Mouse (Mus musculus) MEL (cell line): ENCODE measurements around the gene Nras. TPM values are rescaled to one million over a fixed set of nuclear protein-coding genes. Genes with fewer than 3 reads are reported as not detected.

ENCODE experiments used
- DNase-seq: peaks from one replicate; pipeline ENCODE4 v3.0.0; 2011; ENCODE audit warnings: low read depth, low spot score
- H3K27ac ChIP-seq: 2 replicates; pipeline ENCODE4 v1.5.1; 2012; ENCODE audit warnings: low read depth, mild to moderate bottlenecking, control low read depth, low read length, moderate library complexity; ENCODE audit not compliant: control insufficient read depth
- H3K27me3 ChIP-seq, 2 experiments: fragments of 150-350 bp in 1 of 2; sonication (generic) in 1 of 2; 2 replicates each; pipeline ENCODE4 v1.6.1; 2012; ENCODE audit warnings: low read length in 2 of 2, mild to moderate bottlenecking in 2 of 2, improper control_type of control experiment in 1 of 2, moderate library complexity in 1 of 2; ENCODE audit not compliant: insufficient read depth in 2 of 2, control insufficient read depth in 1 of 2
- H3K36me3 ChIP-seq, 2 experiments: 2 replicates each; pipeline ENCODE4 v1.6.1; 2012 to 2014; ENCODE audit warnings: low read length in 2 of 2, improper control_type of control experiment in 1 of 2, inconsistent platforms in 1 of 2, mild to moderate bottlenecking in 1 of 2; ENCODE audit not compliant: insufficient read depth in 2 of 2, control insufficient read depth in 1 of 2
- H3K4me1 ChIP-seq, 2 experiments: fragments of 150-350 bp in 1 of 2; sonication (generic) in 1 of 2; 2 replicates each; pipeline ENCODE4 v1.6.1; 2012; ENCODE audit warnings: low read length in 2 of 2, improper control_type of control experiment in 1 of 2, mild to moderate bottlenecking in 1 of 2; ENCODE audit not compliant: insufficient read depth in 2 of 2, control insufficient read depth in 1 of 2
- H3K4me3 ChIP-seq, 2 experiments: fragments of 150-350 bp in 1 of 2; sonication (generic) in 1 of 2; 2 replicates each; pipeline ENCODE4 v1.5.1; 2012; ENCODE audit warnings: low read depth in 2 of 2, low read length in 2 of 2, mild to moderate bottlenecking in 2 of 2, moderate library complexity in 2 of 2, control low read depth in 1 of 2, improper control_type of control experiment in 1 of 2; ENCODE audit not compliant: control insufficient read depth in 1 of 2, insufficient read depth in 1 of 2
- H3K79me2 ChIP-seq: 2 replicates; pipeline ENCODE4 v1.6.1; 2012; ENCODE audit warnings: mild to moderate bottlenecking, low read length, moderate library complexity; ENCODE audit not compliant: control insufficient read depth, poor library complexity, insufficient read depth
- H3K9ac ChIP-seq: 2 replicates; pipeline ENCODE4 v1.6.1; 2012; ENCODE audit warnings: low read depth, mild to moderate bottlenecking, control low read depth, low read length, moderate library complexity; ENCODE audit not compliant: control insufficient read depth, poor library complexity, severe bottlenecking
- H3K9me3 ChIP-seq: fragments of 150-350 bp; sonication (generic); replicated peaks from 2 replicates; pipeline ENCODE4 v1.6.1; 2012; ENCODE audit warnings: mild to moderate bottlenecking, low read length, improper control_type of control experiment, moderate library complexity; ENCODE audit not compliant: insufficient read depth
- BHLHE40 ChIP-seq: IDR thresholded peaks from 2 replicates; pipeline ENCODE4 v1.6.1; 2012; ENCODE audit warnings: low read depth, mild to moderate bottlenecking, inconsistent platforms, low read length, improper control_type of control experiment, borderline replicate concordance
- CHD1 ChIP-seq: IDR thresholded peaks from 2 replicates; pipeline ENCODE4 v1.6.1; 2012; ENCODE audit warnings: low read depth, mild to moderate bottlenecking, inconsistent platforms, low read length, improper control_type of control experiment
- CTCF ChIP-seq, 3 experiments: IDR thresholded peaks in 2 of 3; conservative IDR thresholded peaks in 1 of 3; 2 replicates each; pipeline ENCODE4 v1.5.1; 2011 to 2012; ENCODE audit warnings: low read length in 3 of 3, low read depth in 2 of 3, mild to moderate bottlenecking in 2 of 3, improper control_type of control experiment in 1 of 3, inconsistent platforms in 1 of 3, mixed read lengths in 1 of 3, moderate library complexity in 1 of 3; ENCODE audit not compliant: control insufficient read depth in 1 of 3, insufficient read depth in 1 of 3, poor library complexity in 1 of 3, severe bottlenecking in 1 of 3
- E2F4 ChIP-seq: IDR thresholded peaks from 2 replicates; pipeline ENCODE4 v1.6.1; 2011; ENCODE audit warnings: low read depth, low read length, improper control_type of control experiment, borderline replicate concordance
- ETS1 ChIP-seq: IDR thresholded peaks from 2 replicates; pipeline ENCODE4 v1.6.1; 2012; ENCODE audit warnings: low read depth, mild to moderate bottlenecking, inconsistent platforms, low read length, improper control_type of control experiment, moderate library complexity
- GABPA ChIP-seq: IDR thresholded peaks from 2 replicates; pipeline ENCODE4 v1.6.1; 2012; ENCODE audit warnings: low read depth, mild to moderate bottlenecking, inconsistent platforms, low read length, improper control_type of control experiment, moderate library complexity
- HCFC1 ChIP-seq: IDR thresholded peaks from 2 replicates; pipeline ENCODE4 v1.6.1; 2012; ENCODE audit warnings: low read depth, mild to moderate bottlenecking, inconsistent platforms, low read length, improper control_type of control experiment, moderate library complexity
- KAT2A ChIP-seq: conservative IDR thresholded peaks from 2 replicates; pipeline ENCODE4 v1.6.1; 2012; ENCODE audit warnings: low read depth, low read length, improper control_type of control experiment, inconsistent platforms
- MAX ChIP-seq: IDR thresholded peaks from 2 replicates; pipeline ENCODE4 v1.6.1; 2011; ENCODE audit warnings: low read length, improper control_type of control experiment
- MEF2A ChIP-seq: IDR thresholded peaks from 2 replicates; pipeline ENCODE4 v1.6.1; 2014; ENCODE audit warnings: low read depth, mild to moderate bottlenecking, inconsistent platforms, low read length, improper control_type of control experiment; ENCODE audit not compliant: poor library complexity, insufficient replicate concordance, severe bottlenecking; ENCODE audit errors: extremely low read depth
- MYC ChIP-seq: IDR thresholded peaks from 2 replicates; pipeline ENCODE4 v1.6.1; 2011; ENCODE audit warnings: low read depth, mild to moderate bottlenecking, low read length, improper control_type of control experiment, moderate library complexity
- NELFE ChIP-seq: IDR thresholded peaks from 2 replicates; pipeline ENCODE4 v1.6.1; 2011; ENCODE audit warnings: low read depth, low read length, improper control_type of control experiment
- NRF1 ChIP-seq: IDR thresholded peaks from 2 replicates; pipeline ENCODE4 v1.6.1; 2014; ENCODE audit warnings: low read depth, mild to moderate bottlenecking, inconsistent platforms, low read length, improper control_type of control experiment, moderate library complexity; ENCODE audit not compliant: poor library complexity, insufficient read depth, severe bottlenecking
- POLR2AphosphoS2 ChIP-seq: IDR thresholded peaks from 2 replicates; pipeline ENCODE4 v1.6.1; 2011; ENCODE audit warnings: low read length, improper control_type of control experiment
- RAD21 ChIP-seq: IDR thresholded peaks from 2 replicates; pipeline ENCODE4 v1.6.1; 2011; ENCODE audit warnings: mild to moderate bottlenecking, low read depth, low read length, improper control_type of control experiment
- SIN3A ChIP-seq: IDR thresholded peaks from 2 replicates; pipeline ENCODE4 v1.6.1; 2012; ENCODE audit warnings: low read length, improper control_type of control experiment, inconsistent platforms
- SMC3 ChIP-seq: IDR thresholded peaks from 2 replicates; pipeline ENCODE4 v1.6.1; 2011; ENCODE audit warnings: low read depth, low read length, improper control_type of control experiment
- TAL1 ChIP-seq: IDR thresholded peaks from 2 replicates; pipeline ENCODE4 v1.6.1; 2012; ENCODE audit warnings: mild to moderate bottlenecking, inconsistent platforms, low read length, moderate library complexity, mixed read lengths
- TBP ChIP-seq: IDR thresholded peaks from 2 replicates; pipeline ENCODE4 v1.8.0; 2011; ENCODE audit warnings: low read depth, low read length, improper control_type of control experiment
- UBTF ChIP-seq: IDR thresholded peaks from 2 replicates; pipeline ENCODE4 v1.6.1; 2012; ENCODE audit warnings: low read depth, mild to moderate bottlenecking, inconsistent platforms, low read length, improper control_type of control experiment, moderate library complexity, borderline replicate concordance; ENCODE audit not compliant: insufficient read depth
- USF1 ChIP-seq: IDR thresholded peaks from 2 replicates; pipeline ENCODE4 v1.6.1; 2014; ENCODE audit warnings: low read depth, mild to moderate bottlenecking, inconsistent platforms, low read length, improper control_type of control experiment, moderate library complexity
- USF2 ChIP-seq, 2 experiments: IDR thresholded peaks; 2 replicates each; pipeline ENCODE4 v1.6.1; 2011 to 2012; ENCODE audit warnings: improper control_type of control experiment in 2 of 2, low read length in 2 of 2, borderline replicate concordance in 1 of 2, inconsistent platforms in 1 of 2, low read depth in 1 of 2, mild to moderate bottlenecking in 1 of 2; ENCODE audit not compliant: insufficient read depth in 1 of 2
- ZNF384 ChIP-seq: IDR thresholded peaks from 2 replicates; pipeline ENCODE4 v1.6.1; 2012; ENCODE audit warnings: low read depth, mild to moderate bottlenecking, inconsistent platforms, low read length, improper control_type of control experiment
- polyA plus RNA-seq, 2 experiments: library from polyadenylated mRNA; stranded (reverse) in 1 of 2; unstranded in 1 of 2; fragments of >175 nt in 1 of 2; fragments of >200 nt in 1 of 2; gene quantifications; 2 replicates each; pipeline versions ENCODE4 v1.2.1 to v1.2.4; 2012; ENCODE audit warnings: low replicate concordance in 2 of 2, low read depth in 1 of 2; ENCODE audit not compliant: insufficient read length in 2 of 2, insufficient read depth in 1 of 2, missing spikeins in 1 of 2
- total RNA-seq: library from RNA; depleted of rRNA; stranded (reverse); fragments of 300-350 nt; gene quantifications from 2 replicates; pipeline ENCODE4 v1.2.3, GENCODE M21; 2012

Gene Nras
- total and polyA plus RNA-seq, 3 experiments = 92.0 to 193 (median 95.3) TPM

DNA sequence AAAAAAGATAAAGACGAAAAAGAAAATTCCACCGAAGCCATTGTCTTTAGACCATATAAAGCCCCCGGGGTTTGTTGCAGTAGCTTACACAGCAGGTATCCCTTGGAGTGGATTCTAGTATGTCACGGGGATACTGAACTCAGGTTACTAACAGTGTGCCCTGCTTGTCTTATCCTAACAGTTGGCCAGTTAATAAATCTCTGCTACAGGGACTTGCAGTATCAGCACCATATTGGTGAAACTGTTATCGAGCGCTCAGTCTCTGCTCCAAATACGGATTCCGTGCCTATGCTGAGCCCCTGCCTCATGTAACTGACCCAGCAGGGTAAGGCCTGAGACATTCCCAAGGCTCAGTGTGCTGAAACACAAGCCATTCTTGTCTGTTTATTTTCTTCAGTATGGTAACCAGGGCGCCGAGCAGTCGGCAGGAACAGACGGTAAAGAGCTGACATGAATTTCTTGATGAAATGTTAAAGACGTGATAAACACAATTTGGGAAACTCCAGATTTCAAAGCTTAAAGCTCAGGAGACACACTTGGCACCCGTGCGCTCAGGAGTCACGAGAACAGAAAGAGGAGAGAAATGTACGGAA, 23.9 kb downstream of the Nras start:
- Histone ChIP-seq H3K27me3 (peaks cover 4 to 7% of the 10 kb centered on the region in 2 experiments; a peak in 2 of 4 replicates), H3K79me2 (no peaks in the 10 kb centered on the region), H3K4me3 (no peak overlapping the region), H3K4me1 (no peaks in the 10 kb centered on the region), H3K9me3 (no peaks in the 10 kb centered on the region), H3K9ac (no peak overlapping the region), H3K27ac (no peak overlapping the region), H3K36me3 (no peaks in the 10 kb centered on the region)
- no peak for DNase-seq
- TF ChIP-seq USF1 (no peak), NRF1 (no peak), MEF2A (no peak), USF2 (IDR thresholded peaks at IDR 0.05; ENCODE audit: borderline replicate concordance in 1 of 2, insufficient read depth in 1 of 2, low read depth in 1 of 2, low read length in 2 of 2) (no peak), CTCF (IDR thresholded peaks at IDR 0.05 in 2 of 3, conservative IDR thresholded peaks at IDR 0.05 in 1 of 3; ENCODE audit: control insufficient read depth in 1 of 3, insufficient read depth in 1 of 3, low read depth in 2 of 3, low read length in 3 of 3, poor library complexity in 1 of 3, severe bottlenecking in 1 of 3) (no peak), BHLHE40 (no peak), NELFE (no peak), SIN3A (no peak), TBP (no peak), CHD1 (no peak), ZNF384 (no peak), MAX (no peak), POLR2AphosphoS2 (no peak), E2F4 (no peak), RAD21 (no peak), GABPA (no peak), TAL1 (no peak), SMC3 (no peak)

DNA sequence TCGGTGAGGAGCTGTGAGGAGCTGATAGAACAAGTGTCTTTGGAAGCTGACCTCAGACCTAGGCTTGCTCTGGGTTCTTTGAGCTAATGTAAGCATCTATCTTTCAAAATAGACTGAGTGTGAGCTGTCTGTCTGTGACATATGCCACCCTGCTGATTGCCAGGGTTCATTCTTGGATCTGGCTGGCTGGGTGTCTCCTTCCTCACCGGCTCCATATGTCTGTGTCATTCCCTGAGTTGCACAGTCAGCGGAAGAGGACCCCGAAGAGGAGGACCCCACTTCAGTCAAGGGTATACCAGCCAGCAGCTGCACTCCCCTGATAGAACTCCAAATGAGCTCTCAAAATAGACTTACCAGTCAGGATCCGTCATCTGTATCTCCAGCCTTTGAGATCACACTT, 24.7 kb downstream of the Nras start:
- Histone ChIP-seq H3K9me3 (no peaks in the 10 kb centered on the region), H3K27ac (no peak overlapping the region), H3K27me3 (peaks cover 4 to 7% of the 10 kb centered on the region in 2 experiments; a peak in 2 of 4 replicates), H3K9ac (no peak overlapping the region), H3K4me1 (no peaks in the 10 kb centered on the region), H3K4me3 (no peak overlapping the region), H3K79me2 (no peaks in the 10 kb centered on the region), H3K36me3 (no peaks in the 10 kb centered on the region)
- TF ChIP-seq ETS1 (no peak), SIN3A (no peak), GABPA (no peak), HCFC1 (no peak), KAT2A (no peak), MYC (no peak), UBTF (no peak)
- DNase-seq = no peak
